Mouse (Mus musculus): ENCODE results near the gene Stk11.

The Stk11 gene

GRCm38 (mm10) chr10:80095547-80095946 is 20.1 kb upstream of the Stk11 start:
- no peak for DNase-seq (ENCODE audit: low spot score)

GRCm38 (mm10) chr10:80097275-80097674 is 18.3 kb upstream of the Stk11 start:
- DNase-seq (ENCODE audit: low spot score), result no peak

GRCm38 (mm10) chr10:80098630-80099029 is 17.0 kb upstream of the Stk11 start:
- DNase-seq (ENCODE audit: low spot score), result no peak

- DNase-seq (ENCODE audit: low spot score), result no peak
These were observed 14.6 kb upstream of the Stk11 start for GRCm38 (mm10) chr10:80100982-80101381.

GRCm38 (mm10) chr10:80102216-80102915 is 13.2 kb upstream of the Stk11 start:
- DNase-seq (ENCODE audit: low spot score), result peak; percentile 90

- no peak for DNase-seq (ENCODE audit: low spot score)
These were observed 12.6 kb upstream of the Stk11 start for GRCm38 (mm10) chr10:80103032-80103431.

- no peak for DNase-seq (ENCODE audit: low spot score)
These were observed 11.4 kb upstream of the Stk11 start for GRCm38 (mm10) chr10:80104181-80104580.

GRCm38 (mm10) chr10:80105460-80105859 is 10.1 kb upstream of the Stk11 start, which contains the start of gene Sbno2:
TSS of gene Sbno2 (minus strand) at chr10:80105571.
- DNase-seq (ENCODE audit: low spot score), result no peak

GRCm38 (mm10) chr10:80105926-80106325 is 9.7 kb upstream of the Stk11 start:
- DNase-seq (ENCODE audit: low spot score), result no peak

- no peak for DNase-seq (ENCODE audit: low spot score)
These were observed 7.9 kb upstream of the Stk11 start for GRCm38 (mm10) chr10:80107678-80108077.

GRCm38 (mm10) chr10:80114341-80115284 is 990 bp upstream of the Stk11 start:
- peak; percentile 95 for DNase-seq (ENCODE audit: low spot score)

- no peak for DNase-seq (ENCODE audit: low spot score)
These were observed 337 bp downstream of the Stk11 start for GRCm38 (mm10) chr10:80115944-80116335.

- DNase-seq (ENCODE audit: low spot score), result no peak
These were observed 942 bp downstream of the Stk11 start for GRCm38 (mm10) chr10:80116563-80116926.

- DNase-seq (ENCODE audit: low spot score), result no peak
These were observed 1.5 kb downstream of the Stk11 start for GRCm38 (mm10) chr10:80116927-80117691.

- no peak for DNase-seq (ENCODE audit: low spot score)
These were observed 2.1 kb downstream of the Stk11 start for GRCm38 (mm10) chr10:80117736-80118135.

- DNase-seq (ENCODE audit: low spot score), result no peak
These were observed 2.9 kb downstream of the Stk11 start for GRCm38 (mm10) chr10:80118552-80118951.

GRCm38 (mm10) chr10:80120146-80120545 is 4.5 kb downstream of the Stk11 start:
- no peak for DNase-seq (ENCODE audit: low spot score)

GRCm38 (mm10) chr10:80121639-80122038 is 6.0 kb downstream of the Stk11 start:
- no peak for DNase-seq (ENCODE audit: low spot score)

GRCm38 (mm10) chr10:80123932-80124562 is 8.4 kb downstream of the Stk11 start:
- DNase-seq (ENCODE audit: low spot score), result no peak

GRCm38 (mm10) chr10:80127920-80128319 is 12.3 kb downstream of the Stk11 start:
- no peak for DNase-seq (ENCODE audit: low spot score)

- no peak for DNase-seq (ENCODE audit: low spot score)
These were observed 14.2 kb downstream of the Stk11 start for GRCm38 (mm10) chr10:80129846-80130245.
